Mouse (Mus musculus) heart, embryonic 13.5 days (tissue): ENCODE results near the gene Ly9. TPM values are rescaled to one million over a fixed set of nuclear protein-coding genes. Genes with fewer than 3 reads are reported as not detected.

Experiments used
- ATAC-seq: fragments of 200-750 bp; cut with Nextera tagmentation; 2 replicates; pipeline ENCODE4 v1.8.0; 2017; ENCODE audit warnings: moderate TSS enrichment; ENCODE audit not compliant: insufficient number of reproducible peaks, low FRiP score, low TSS enrichment; ENCODE audit errors: extremely low read depth
- H3K27ac ChIP-seq: fragments of 300-500 bp; sonication (generic); replicated peaks from 2 replicates; pipeline ENCODE4 v1.5.1; 2015; ENCODE audit warnings: moderate library complexity, mild to moderate bottlenecking, inconsistent platforms
- H3K27me3 ChIP-seq: fragments of 300-500 bp; sonication (generic); replicated peaks from 2 replicates; pipeline ENCODE4 v1.6.1; 2015; ENCODE audit warnings: mild to moderate bottlenecking, inconsistent platforms
- H3K36me3 ChIP-seq: fragments of 300-500 bp; sonication (generic); 2 replicates; pipeline ENCODE4 v1.6.1; 2015; ENCODE audit warnings: mild to moderate bottlenecking, inconsistent platforms
- H3K4me1 ChIP-seq: fragments of 300-500 bp; sonication (generic); 2 replicates; pipeline ENCODE4 v1.6.1; 2015; ENCODE audit warnings: inconsistent platforms
- H3K4me2 ChIP-seq: fragments of 300-500 bp; sonication (generic); 2 replicates; pipeline ENCODE4 v1.6.1; 2015; ENCODE audit warnings: inconsistent platforms, mild to moderate bottlenecking, moderate library complexity
- H3K4me3 ChIP-seq: fragments of 300-500 bp; sonication (generic); 2 replicates; pipeline ENCODE4 v1.5.1; 2015; ENCODE audit warnings: moderate library complexity, mild to moderate bottlenecking, inconsistent platforms
- H3K9ac ChIP-seq: fragments of 300-500 bp; sonication (generic); 2 replicates; pipeline ENCODE4 v1.6.1; 2015; ENCODE audit warnings: inconsistent platforms, mild to moderate bottlenecking, moderate library complexity
- H3K9me3 ChIP-seq: fragments of 300-500 bp; sonication (generic); 2 replicates; pipeline ENCODE4 v1.6.1; 2016; ENCODE audit warnings: inconsistent platforms
- WGBS: fragments of 180-500 bp; shearing (Covaris S2); methylation state at CpG from one replicate; pipeline ENCODE4 v1.1.7; 2015; ENCODE audit warnings: mixed read lengths; 5-methylcytosine and 5-hydroxymethylcytosine counted together
- polyA plus RNA-seq: library from polyadenylated mRNA; unstranded; fragments of >200 nt; fragmentation: Nextera tagmentation; extraction: Ambion mirVana; gene quantifications from 2 replicates; pipeline ENCODE4 v1.2.1, GENCODE M21; 2015

The Ly9 gene
- polyA plus RNA-seq, 1 experiment from 2014 or later = 0.13 TPM

- Histone ChIP-seq H3K4me3 (no peak overlapping the region), H3K36me3 (no peaks in the 10 kb centered on the region), H3K4me1 (no peaks in the 10 kb centered on the region), H3K4me2 (no peak overlapping the region), H3K27ac (no peak overlapping the region), H3K27me3 (no peaks in the 10 kb centered on the region), H3K9me3 (no peaks in the 10 kb centered on the region), H3K9ac (no peak overlapping the region)
- no peak for ATAC-seq
- WGBS = 42% methylated on average over 2 of the region's 2 CpGs
Measured at GRCm38 (mm10) chr1:171584584-171584983, 22.6 kb downstream of the Ly9 start.

GRCm38 (mm10) chr1:171577168-171577567 lies 30.0 kb downstream of the Ly9 start:
- H3K4me2 ChIP-seq = no peak overlapping the region
- no peaks in the 10 kb centered on the region for H3K9me3 ChIP-seq
- H3K4me1 ChIP-seq = no peaks in the 10 kb centered on the region
- H3K27me3 ChIP-seq = no peaks in the 10 kb centered on the region
- H3K9ac ChIP-seq = no peak overlapping the region
- 75% methylated on average over 7 of the region's 7 CpGs for WGBS
- no peaks in the 10 kb centered on the region for H3K36me3 ChIP-seq
- ATAC-seq = no peak
- no peak overlapping the region for H3K4me3 ChIP-seq
- no peak overlapping the region for H3K27ac ChIP-seq

GRCm38 (mm10) chr1:171568436-171568835 lies 38.8 kb downstream of the Ly9 start:
- Histone ChIP-seq H3K9me3 (no peaks in the 10 kb centered on the region), H3K27me3 (no peaks in the 10 kb centered on the region), H3K4me2 (no peak overlapping the region), H3K36me3 (no peaks in the 10 kb centered on the region), H3K9ac (no peak overlapping the region), H3K4me3 (no peak overlapping the region), H3K4me1 (no peaks in the 10 kb centered on the region; the same call in 1 of the 2 replicates), H3K27ac (no peak overlapping the region)
- 53% methylated on average over 2 of the region's 2 CpGs for WGBS
- no peak for ATAC-seq

- 20% methylated on average over 8 of the region's 8 CpGs for WGBS
- no peak for ATAC-seq
Measured at GRCm38 (mm10) chr1:171566777-171567176, 40.4 kb downstream of the Ly9 start.

GRCm38 (mm10) chr1:171565888-171566287 lies 41.3 kb downstream of the Ly9 start:
- H3K4me2 ChIP-seq = no peak overlapping the region
- 33% methylated on average over 4 of the region's 4 CpGs for WGBS
- H3K9me3 ChIP-seq = no peaks in the 10 kb centered on the region
- H3K36me3 ChIP-seq = no peaks in the 10 kb centered on the region
- H3K27ac ChIP-seq = no peak overlapping the region
- H3K9ac ChIP-seq = no peak overlapping the region
- H3K4me3 ChIP-seq = no peak overlapping the region
- no peaks in the 10 kb centered on the region; the same call in 1 of the 2 replicates for H3K4me1 ChIP-seq
- H3K27me3 ChIP-seq = no peaks in the 10 kb centered on the region
- ATAC-seq = no peak

More at GRCm38 (mm10) chr1:171566777-171567176, 40.4 kb downstream of the Ly9 start:
- no peak overlapping the region for H3K4me3 ChIP-seq
- H3K4me2 ChIP-seq = no peak overlapping the region
- no peaks in the 10 kb centered on the region; the same call in 1 of the 2 replicates for H3K4me1 ChIP-seq
- H3K36me3 ChIP-seq = no peaks in the 10 kb centered on the region
- H3K27ac ChIP-seq = no peak overlapping the region
- H3K27me3 ChIP-seq = no peaks in the 10 kb centered on the region
- H3K9ac ChIP-seq = no peak overlapping the region
- H3K9me3 ChIP-seq = no peaks in the 10 kb centered on the region

GRCm38 (mm10) chr1:171564247-171564646 lies 43.0 kb downstream of the Ly9 start:
- Histone ChIP-seq H3K27ac (no peak overlapping the region), H3K4me2 (no peak overlapping the region), H3K9ac (no peak overlapping the region), H3K4me1 (peaks cover 5% of the 10 kb centered on the region), H3K36me3 (no peaks in the 10 kb centered on the region), H3K27me3 (no peaks in the 10 kb centered on the region), H3K9me3 (no peaks in the 10 kb centered on the region), H3K4me3 (no peak overlapping the region)
- WGBS = 66% methylated on average over 3 of the region's 3 CpGs
- no peak for ATAC-seq

GRCm38 (mm10) chr1:171563042-171563441 lies 44.2 kb downstream of the Ly9 start:
- Histone ChIP-seq H3K27ac (no peak overlapping the region), H3K4me3 (no peak overlapping the region), H3K9me3 (no peaks in the 10 kb centered on the region), H3K9ac (no peak overlapping the region), H3K4me1 (peaks cover 5% of the 10 kb centered on the region), H3K36me3 (no peaks in the 10 kb centered on the region), H3K27me3 (no peaks in the 10 kb centered on the region), H3K4me2 (no peak overlapping the region)
- 75% methylated on average over 2 of the region's 2 CpGs for WGBS
- no peak for ATAC-seq

- Histone ChIP-seq H3K27me3 (no peaks in the 10 kb centered on the region), H3K27ac (no peak overlapping the region), H3K9ac (no peak overlapping the region), H3K9me3 (no peaks in the 10 kb centered on the region), H3K36me3 (no peaks in the 10 kb centered on the region), H3K4me3 (no peak overlapping the region), H3K4me2 (no peak overlapping the region), H3K4me1 (peaks cover 5% of the 10 kb centered on the region)
- 69% methylated on average over 7 of the region's 11 CpGs for WGBS
- ATAC-seq = no peak
Measured at GRCm38 (mm10) chr1:171561639-171562225, 45.5 kb downstream of the Ly9 start.

- no peaks in the 10 kb centered on the region for H3K9me3 ChIP-seq
- H3K27me3 ChIP-seq = no peaks in the 10 kb centered on the region
- no peak for ATAC-seq
- no peak overlapping the region for H3K9ac ChIP-seq
- H3K36me3 ChIP-seq = no peaks in the 10 kb centered on the region
- H3K4me2 ChIP-seq = no peak overlapping the region
- 73% methylated on average over 1 of the region's 1 CpGs for WGBS
- H3K4me1 ChIP-seq = peaks cover 5% of the 10 kb centered on the region
- no peak overlapping the region for H3K27ac ChIP-seq
- H3K4me3 ChIP-seq = no peak overlapping the region
Measured at GRCm38 (mm10) chr1:171561200-171561599, 46.0 kb downstream of the Ly9 start.

GRCm38 (mm10) chr1:171560262-171560661 lies 46.9 kb downstream of the Ly9 start:
- H3K4me2 ChIP-seq = no peak overlapping the region
- WGBS = 31% methylated on average over 2 of the region's 2 CpGs
- peaks cover 5% of the 10 kb centered on the region; the same call in 1 of the 2 replicates for H3K4me1 ChIP-seq
- no peak for ATAC-seq
- H3K27me3 ChIP-seq = no peaks in the 10 kb centered on the region
- H3K36me3 ChIP-seq = no peaks in the 10 kb centered on the region
- H3K9me3 ChIP-seq = no peaks in the 10 kb centered on the region
- no peak overlapping the region for H3K9ac ChIP-seq
- no peak overlapping the region for H3K4me3 ChIP-seq
- H3K27ac ChIP-seq = no peak overlapping the region

GRCm38 (mm10) chr1:171558898-171559297 lies 48.3 kb downstream of the Ly9 start, which contains the start of gene Cd244a:
Gene Cd244a, plus strand, starts transcription at chr1:171559193.
- H3K9ac ChIP-seq = no peak within 1 kb of the TSS
- no peaks in the 10 kb centered on the region for H3K27me3 ChIP-seq
- H3K9me3 ChIP-seq = no peaks in the 10 kb centered on the region
- no peaks in the 10 kb centered on the region for H3K36me3 ChIP-seq
- peaks cover 8% of the 10 kb centered on the region for H3K4me1 ChIP-seq
- no peak within 1 kb of the TSS for H3K4me2 ChIP-seq
- H3K4me3 ChIP-seq = no peak within 1 kb of the TSS
- WGBS = 71% methylated on average over 4 of the region's 4 CpGs
- no peak for ATAC-seq
- H3K27ac ChIP-seq = no peak within 1 kb of the TSS

GRCm38 (mm10) chr1:171558407-171558806 lies 48.8 kb downstream of the Ly9 start:
- Histone ChIP-seq H3K4me2 (no peak overlapping the region), H3K9ac (no peak overlapping the region), H3K36me3 (no peaks in the 10 kb centered on the region), H3K9me3 (no peaks in the 10 kb centered on the region), H3K27me3 (no peaks in the 10 kb centered on the region), H3K4me1 (peaks cover 13% of the 10 kb centered on the region), H3K27ac (no peak overlapping the region), H3K4me3 (no peak overlapping the region)
- WGBS = 74% methylated on average over 6 of the region's 6 CpGs
- no peak for ATAC-seq
